Mouse (Mus musculus) limb, embryonic 13.5 days (tissue): ENCODE results near the gene H2-Ob. TPM values are rescaled to one million over a fixed set of nuclear protein-coding genes. Genes with fewer than 3 reads are reported as not detected.

Experiments
- ATAC-seq: fragments of 200-750 bp; cut with Nextera tagmentation; 2 replicates; pipeline ENCODE4 v1.8.0; 2017; ENCODE audit warnings: low read depth, moderate number of reproducible peaks, moderate TSS enrichment; ENCODE audit not compliant: low FRiP score
- H3K27ac ChIP-seq: fragments of 300-500 bp; sonication (generic); 2 replicates; pipeline ENCODE4 v1.5.1; 2015; ENCODE audit warnings: inconsistent platforms, mild to moderate bottlenecking, moderate library complexity
- H3K27me3 ChIP-seq: fragments of 300-500 bp; sonication (generic); 2 replicates; pipeline ENCODE4 v1.6.1; 2015; ENCODE audit warnings: mild to moderate bottlenecking, inconsistent platforms
- H3K36me3 ChIP-seq: fragments of 300-500 bp; sonication (generic); 2 replicates; pipeline ENCODE4 v1.6.1; 2015; ENCODE audit warnings: inconsistent platforms, mild to moderate bottlenecking, moderate library complexity
- H3K4me1 ChIP-seq: fragments of 300-500 bp; sonication (generic); 2 replicates; pipeline ENCODE4 v1.6.1; 2015; ENCODE audit warnings: inconsistent platforms
- H3K4me2 ChIP-seq: fragments of 300-500 bp; sonication (generic); replicated peaks from 2 replicates; pipeline ENCODE4 v1.6.1; 2015; ENCODE audit warnings: inconsistent platforms, mild to moderate bottlenecking, moderate library complexity
- H3K4me3 ChIP-seq: fragments of 300-500 bp; sonication (generic); 2 replicates; pipeline ENCODE4 v1.5.1; 2015; ENCODE audit warnings: moderate library complexity, mild to moderate bottlenecking, inconsistent platforms
- H3K9ac ChIP-seq: fragments of 300-500 bp; sonication (generic); 2 replicates; pipeline ENCODE4 v1.6.1; 2015; ENCODE audit warnings: mild to moderate bottlenecking, inconsistent platforms
- H3K9me3 ChIP-seq: fragments of 300-500 bp; sonication (generic); 2 replicates; pipeline ENCODE4 v1.6.1; 2016; ENCODE audit warnings: inconsistent platforms
- WGBS: fragments of 180-500 bp; shearing (Covaris S2); methylation state at CpG from one replicate; pipeline ENCODE4 v1.1.7; 2015; 5-methylcytosine and 5-hydroxymethylcytosine counted together
- polyA plus RNA-seq: library from polyadenylated mRNA; unstranded; fragments of >200 nt; fragmentation: Nextera tagmentation; extraction: Ambion mirVana; gene quantifications from 2 replicates; pipeline ENCODE4 v1.2.1, GENCODE M21; 2015

H2-Ob gene
- polyA plus RNA-seq, 1 experiment from 2014 or later, result not detected

DNA sequence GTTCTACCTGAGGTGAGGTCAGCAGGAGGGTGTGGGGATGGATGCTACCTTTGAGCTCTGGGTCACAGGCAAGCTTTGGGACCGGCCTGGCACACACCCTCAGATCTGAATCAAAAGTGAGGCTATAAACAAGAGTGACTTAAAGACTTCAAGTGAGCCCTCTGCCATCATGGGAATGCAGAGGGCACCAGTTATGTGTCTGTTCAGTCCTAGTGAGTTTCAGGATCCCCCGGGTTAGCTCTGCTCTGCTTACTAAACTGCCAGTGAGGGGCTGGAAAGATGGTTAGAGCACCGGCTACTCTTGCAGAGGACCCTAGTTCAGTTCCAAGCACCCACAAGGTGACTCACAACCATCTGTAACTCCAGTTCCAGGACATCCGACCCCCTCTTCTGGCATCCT, 53.9 kb downstream of the H2-Ob start:
- no peak overlapping the region for H3K27ac ChIP-seq
- no peaks in the 10 kb centered on the region for H3K36me3 ChIP-seq
- no peak overlapping the region for H3K9ac ChIP-seq
- H3K4me3 ChIP-seq, result no peak overlapping the region
- no peak for ATAC-seq
- no peaks in the 10 kb centered on the region for H3K4me1 ChIP-seq
- WGBS, result 85% methylated on average over 4 of the region's 4 CpGs
- H3K9me3 ChIP-seq, result no peaks in the 10 kb centered on the region
- H3K27me3 ChIP-seq, result peaks cover 3% of the 10 kb centered on the region; the same call in 1 of the 2 replicates
- no peak overlapping the region for H3K4me2 ChIP-seq

DNA sequence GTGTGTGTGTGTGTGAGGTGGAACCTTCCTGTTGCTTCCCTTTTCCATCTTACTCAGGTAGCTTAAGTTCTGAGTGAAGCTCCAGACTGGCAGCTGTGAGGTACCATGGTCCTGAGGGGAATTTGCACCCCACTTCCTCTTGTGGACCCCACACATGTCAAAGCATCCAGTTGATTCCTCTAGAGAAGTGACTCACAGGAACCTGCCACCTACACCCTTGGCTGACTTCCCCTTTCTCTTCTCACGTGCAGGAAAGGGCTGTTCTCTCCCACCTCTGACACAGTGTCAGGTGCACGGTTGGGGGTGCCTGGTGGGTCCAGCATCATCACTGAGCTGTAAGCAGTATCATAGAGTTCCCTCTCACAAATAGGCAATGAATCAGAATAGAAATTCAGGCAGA, 54.8 kb downstream of the H2-Ob start:
- 51% methylated on average over 2 of the region's 2 CpGs for WGBS
- H3K9ac ChIP-seq, result no peak overlapping the region
- no peak overlapping the region for H3K4me2 ChIP-seq
- H3K4me3 ChIP-seq, result no peak overlapping the region
- no peaks in the 10 kb centered on the region for H3K36me3 ChIP-seq
- peaks cover 3% of the 10 kb centered on the region; the same call in 1 of the 2 replicates for H3K27me3 ChIP-seq
- H3K9me3 ChIP-seq, result no peaks in the 10 kb centered on the region
- no peak for ATAC-seq
- H3K4me1 ChIP-seq, result no peaks in the 10 kb centered on the region
- no peak overlapping the region for H3K27ac ChIP-seq

DNA sequence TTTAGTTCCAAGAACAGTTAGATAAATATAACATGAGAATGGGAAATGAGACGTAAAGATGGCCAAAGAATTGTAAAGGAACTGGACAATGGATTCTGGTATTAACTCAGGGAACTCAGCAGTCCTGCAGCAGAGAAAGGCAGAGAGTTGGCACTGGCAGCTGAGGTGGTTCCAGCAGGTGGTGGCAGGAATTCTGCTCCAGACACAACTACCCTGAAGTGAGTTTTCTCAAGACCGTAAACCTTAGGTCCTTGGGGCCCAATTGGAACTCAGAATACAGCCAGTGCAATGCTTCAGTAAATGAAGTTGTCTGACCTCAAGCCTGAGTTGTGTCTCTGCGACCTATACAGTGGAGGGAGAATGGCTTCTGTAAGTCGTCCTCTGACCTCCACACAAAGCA, 55.5 kb downstream of the H2-Ob start:
- no peaks in the 10 kb centered on the region for H3K36me3 ChIP-seq
- H3K4me1 ChIP-seq, result no peaks in the 10 kb centered on the region
- WGBS, result 72% methylated on average over 4 of the region's 4 CpGs

DNA sequence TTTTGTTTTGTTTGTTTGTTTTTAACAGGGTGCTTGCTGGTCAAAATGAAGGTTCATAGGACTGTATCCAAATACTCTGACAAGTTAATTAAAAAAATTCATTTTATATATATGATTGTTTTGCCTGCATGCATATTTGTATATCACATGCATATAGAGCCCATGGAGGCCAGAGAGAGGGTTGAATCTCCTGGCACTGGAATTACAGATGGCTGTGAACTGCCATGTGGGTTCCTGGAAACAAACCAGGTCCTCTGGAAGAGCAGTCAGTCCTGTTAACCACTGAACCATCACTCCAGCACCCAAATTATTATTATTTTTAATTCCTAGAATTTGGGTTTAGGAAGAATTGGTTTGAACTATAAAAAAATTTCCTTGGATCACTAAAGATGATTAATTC, 56.6 kb downstream of the H2-Ob start:
- no peak overlapping the region for H3K4me2 ChIP-seq
- H3K9ac ChIP-seq, result no peak overlapping the region
- H3K4me3 ChIP-seq, result no peak overlapping the region
- no peaks in the 10 kb centered on the region for H3K9me3 ChIP-seq
- H3K4me1 ChIP-seq, result no peaks in the 10 kb centered on the region
- no peak for ATAC-seq
- H3K27me3 ChIP-seq, result peaks cover 3% of the 10 kb centered on the region; the same call in 1 of the 2 replicates
- H3K27ac ChIP-seq, result no peak overlapping the region
- H3K36me3 ChIP-seq, result no peaks in the 10 kb centered on the region

More for the DNA sequence above, 55.5 kb downstream of the H2-Ob start:
- no peak overlapping the region for H3K4me2 ChIP-seq
- no peak overlapping the region for H3K4me3 ChIP-seq
- H3K27me3 ChIP-seq, result peaks cover 3% of the 10 kb centered on the region; the same call in 1 of the 2 replicates
- no peak overlapping the region for H3K27ac ChIP-seq
- no peaks in the 10 kb centered on the region for H3K9me3 ChIP-seq
- H3K9ac ChIP-seq, result no peak overlapping the region
- no peak for ATAC-seq

DNA sequence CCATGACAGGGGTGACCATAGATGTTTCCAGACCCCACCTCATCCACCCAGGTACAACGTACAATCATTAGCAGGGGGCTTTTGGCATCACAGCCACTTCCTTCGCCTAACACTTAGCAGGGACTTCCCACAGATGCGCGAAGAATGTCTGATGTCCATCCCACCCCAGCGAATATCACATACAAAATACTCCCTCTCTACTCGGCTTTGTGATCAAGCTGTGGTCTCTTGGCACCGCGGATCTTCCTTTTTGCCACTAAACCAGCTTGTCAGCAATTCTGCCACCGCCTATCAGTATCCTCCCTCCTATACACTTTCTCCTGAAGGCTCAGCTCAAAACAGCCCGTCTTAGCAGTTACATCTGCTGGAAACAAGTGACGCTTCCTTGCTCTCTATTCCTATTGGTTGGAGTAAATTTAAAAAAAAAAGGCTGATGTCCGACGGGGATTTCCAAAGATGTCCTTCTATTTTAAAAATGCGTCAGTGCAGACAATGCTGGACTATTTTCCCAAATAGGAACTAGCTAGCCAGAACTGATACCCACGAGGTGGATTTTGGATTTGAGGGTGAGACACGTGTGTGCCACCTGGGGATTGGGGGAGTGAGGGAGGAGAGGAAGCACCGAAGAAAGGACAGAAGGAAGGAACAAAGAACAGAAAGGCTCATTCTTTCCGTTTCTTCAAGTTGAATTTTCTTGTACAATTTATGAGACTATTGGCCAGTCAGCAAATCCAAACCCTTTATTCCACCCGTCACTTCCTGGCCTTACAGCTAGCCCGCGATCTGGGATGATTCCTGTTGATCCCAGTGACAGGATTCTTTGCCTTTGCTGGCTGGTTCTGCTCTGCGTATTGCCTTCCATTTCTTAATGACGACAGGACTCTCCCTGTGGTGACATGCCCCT, 57.4 kb downstream of the H2-Ob start:
- Histone ChIP-seq H3K9ac (no peak overlapping the region), H3K9me3 (no peaks in the 10 kb centered on the region), H3K27me3 (peaks cover 3% of the 10 kb centered on the region; the same call in 1 of the 2 replicates), H3K4me2 (peak overlapping the region; percentile 56), H3K36me3 (no peaks in the 10 kb centered on the region), H3K4me3 (peak overlapping the region; percentile 34), H3K27ac (no peak overlapping the region), H3K4me1 (no peaks in the 10 kb centered on the region)
- WGBS, result 24% methylated on average over 23 of the region's 23 CpGs
- ATAC-seq, result peak; percentile 81

DNA sequence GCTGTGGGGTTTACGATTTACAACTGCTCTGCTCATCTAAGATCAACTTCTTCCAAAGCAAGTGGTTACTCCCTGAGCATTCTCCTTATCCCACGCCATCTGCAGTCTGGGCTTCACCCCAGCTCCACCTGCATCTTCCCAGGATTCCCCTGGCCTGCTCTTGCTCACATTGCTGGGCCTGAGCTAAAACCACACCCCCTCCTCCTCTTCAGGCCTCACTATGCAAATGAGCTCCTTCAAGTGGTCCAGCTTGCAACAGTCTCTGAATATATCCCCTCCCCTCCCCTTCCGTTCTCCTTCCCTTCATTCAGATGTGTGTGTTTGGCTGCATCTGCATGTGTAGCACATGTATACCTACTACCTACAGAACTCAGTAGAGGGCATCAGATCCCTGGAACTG, 60.7 kb downstream of the H2-Ob start:
- Histone ChIP-seq H3K4me1 (no peaks in the 10 kb centered on the region), H3K27me3 (peaks cover 3% of the 10 kb centered on the region; the same call in 1 of the 2 replicates), H3K4me2 (no peak overlapping the region), H3K27ac (no peak overlapping the region), H3K4me3 (no peak overlapping the region), H3K9me3 (no peaks in the 10 kb centered on the region), H3K9ac (no peak overlapping the region), H3K36me3 (no peaks in the 10 kb centered on the region)
- no peak for ATAC-seq
- WGBS, result 58% methylated on average over 3 of the region's 3 CpGs

DNA sequence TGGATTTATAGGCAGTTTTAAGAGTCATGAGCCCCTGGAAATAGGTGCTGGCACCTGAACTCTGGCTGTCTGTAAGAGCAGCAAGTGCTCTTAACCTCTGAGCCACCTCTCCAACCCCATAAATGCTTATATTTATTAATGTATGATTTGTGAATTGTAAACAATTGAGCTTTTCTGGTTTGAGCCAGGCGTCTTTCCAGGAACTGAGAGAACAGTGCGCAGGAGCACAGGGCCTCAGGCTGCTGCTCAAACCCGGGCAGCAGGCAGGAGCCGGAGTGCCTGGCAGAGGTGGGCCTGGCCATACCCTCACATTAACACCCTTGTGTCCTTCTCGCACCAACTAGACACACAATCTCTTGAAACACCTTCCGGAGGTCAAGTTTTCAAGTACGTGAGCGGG, 61.4 kb downstream of the H2-Ob start:
- H3K4me1 ChIP-seq, result no peaks in the 10 kb centered on the region
- H3K36me3 ChIP-seq, result no peaks in the 10 kb centered on the region
- ATAC-seq, result no peak
- peaks cover 3% of the 10 kb centered on the region; the same call in 1 of the 2 replicates for H3K27me3 ChIP-seq
- no peak overlapping the region for H3K9ac ChIP-seq
- H3K27ac ChIP-seq, result no peak overlapping the region
- H3K9me3 ChIP-seq, result no peaks in the 10 kb centered on the region
- WGBS, result 85% methylated on average over 8 of the region's 8 CpGs
- H3K4me2 ChIP-seq, result no peak overlapping the region
- no peak overlapping the region for H3K4me3 ChIP-seq

DNA sequence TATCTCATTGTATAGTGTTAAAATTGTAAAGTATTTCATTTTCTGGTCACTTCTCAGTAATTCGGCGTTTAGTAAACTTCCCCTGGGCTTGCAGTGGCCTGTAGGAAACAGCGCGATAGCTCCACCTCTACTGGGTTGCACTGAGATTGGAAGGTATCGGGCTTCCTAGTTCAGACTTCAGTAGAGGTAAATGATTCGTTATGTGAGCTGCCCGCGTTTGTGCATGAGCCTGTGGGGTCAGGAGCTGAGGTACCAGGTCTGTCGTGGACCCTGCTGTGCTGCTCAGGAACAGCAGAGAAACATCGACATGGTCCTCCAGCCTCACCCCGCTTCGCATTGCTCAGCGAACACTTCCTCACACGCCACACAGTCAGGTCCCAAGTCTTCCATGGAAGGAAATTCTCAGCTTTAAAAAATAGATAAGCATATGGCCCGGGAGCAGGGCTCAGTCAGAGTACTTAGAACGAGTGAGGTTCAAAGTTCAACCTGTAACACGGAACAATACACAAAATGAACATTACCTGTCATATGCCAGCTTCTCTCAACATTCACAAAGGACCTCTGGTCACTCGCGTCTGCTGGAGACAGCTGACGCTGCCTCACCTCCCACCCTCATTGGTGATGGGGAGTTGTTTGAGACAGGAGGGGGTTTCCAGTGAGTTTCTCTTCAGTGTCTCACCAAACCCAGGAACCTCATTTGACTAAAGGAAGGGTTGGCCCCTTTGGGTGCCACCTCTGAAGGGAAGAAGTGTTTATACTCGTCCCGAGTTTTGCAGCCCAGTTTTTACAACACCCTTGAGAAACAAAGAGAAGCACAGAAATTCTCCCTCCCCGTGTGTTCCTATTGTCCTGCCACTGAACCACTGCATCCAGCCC, 62.2 kb downstream of the H2-Ob start:
- WGBS, result 77% methylated on average over 23 of the region's 23 CpGs
- Histone ChIP-seq H3K27ac (no peak overlapping the region), H3K36me3 (no peaks in the 10 kb centered on the region), H3K4me2 (no peak overlapping the region), H3K9me3 (no peaks in the 10 kb centered on the region), H3K4me1 (no peaks in the 10 kb centered on the region), H3K9ac (no peak overlapping the region), H3K4me3 (no peak overlapping the region), H3K27me3 (peaks cover 3% of the 10 kb centered on the region; the same call in 1 of the 2 replicates)
- ATAC-seq, result no peak

DNA sequence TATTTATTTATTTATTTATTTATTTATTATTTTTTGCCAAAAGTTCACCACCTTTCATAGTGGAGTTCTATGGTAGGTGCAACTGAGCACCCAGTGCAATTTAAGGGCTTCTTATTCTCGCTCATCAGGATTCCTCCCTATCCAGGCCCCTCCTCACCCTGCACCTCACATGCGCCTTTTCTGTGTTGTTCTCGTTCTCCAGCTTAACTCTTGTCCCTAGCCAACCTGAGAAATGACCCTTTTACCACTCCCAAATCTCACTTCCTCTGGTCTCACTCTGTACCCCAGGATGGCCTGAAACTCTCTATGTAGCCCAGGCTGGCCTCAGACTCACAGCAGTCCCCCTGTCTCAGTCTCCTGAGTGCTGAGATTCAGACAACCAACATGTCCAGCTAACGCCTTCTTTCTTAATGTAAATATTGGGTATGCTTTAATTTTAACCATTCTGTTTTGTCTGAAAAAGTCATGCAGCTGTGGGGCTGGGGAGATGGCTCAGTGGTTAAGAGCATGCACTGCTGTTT, 63.0 kb downstream of the H2-Ob start:
- H3K9ac ChIP-seq, result no peak overlapping the region
- no peaks in the 10 kb centered on the region for H3K4me1 ChIP-seq
- no peak overlapping the region for H3K4me3 ChIP-seq
- H3K9me3 ChIP-seq, result no peaks in the 10 kb centered on the region
- WGBS, result 88% methylated on average over 4 of the region's 4 CpGs
- no peaks in the 10 kb centered on the region for H3K36me3 ChIP-seq
- no peak overlapping the region for H3K27ac ChIP-seq
- H3K27me3 ChIP-seq, result peaks cover 3% of the 10 kb centered on the region; the same call in 1 of the 2 replicates
- no peak overlapping the region for H3K4me2 ChIP-seq
- no peak for ATAC-seq

DNA sequence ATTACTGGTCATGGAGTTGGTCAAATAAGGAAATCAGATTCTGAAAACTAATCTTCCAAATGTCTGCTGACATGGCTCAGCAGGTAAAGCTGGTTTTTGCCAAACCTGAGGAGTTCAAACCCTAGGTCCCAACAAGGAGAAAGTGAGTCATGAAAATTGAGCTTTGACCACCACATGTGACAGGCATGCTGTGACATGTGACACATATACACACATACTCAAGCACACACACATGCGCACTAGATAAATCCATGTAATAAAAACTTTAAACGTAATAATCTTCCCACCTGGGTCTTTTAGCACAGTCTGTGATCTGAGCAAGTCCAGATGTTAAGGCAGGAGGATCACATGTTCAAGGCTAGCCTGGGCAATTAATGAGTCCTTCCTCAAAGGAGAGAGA, 65.1 kb downstream of the H2-Ob start:
- Histone ChIP-seq H3K4me1 (no peaks in the 10 kb centered on the region), H3K36me3 (no peaks in the 10 kb centered on the region), H3K9me3 (no peaks in the 10 kb centered on the region), H3K27me3 (peaks cover 5% of the 10 kb centered on the region; the same call in 1 of the 2 replicates), H3K4me2 (no peak overlapping the region), H3K9ac (no peak overlapping the region), H3K4me3 (no peak overlapping the region), H3K27ac (no peak overlapping the region)
- 57% methylated on average over 2 of the region's 2 CpGs for WGBS
- ATAC-seq, result no peak
